Mouse (Mus musculus): ENCODE results near the gene 4930578G10Rik.
"Not testable (repeated sequence)": the region's sequence is repeated elsewhere in the genome, so short reads cannot be mapped to it uniquely, and the experiment has no call there.

4930578G10Rik gene

DNA sequence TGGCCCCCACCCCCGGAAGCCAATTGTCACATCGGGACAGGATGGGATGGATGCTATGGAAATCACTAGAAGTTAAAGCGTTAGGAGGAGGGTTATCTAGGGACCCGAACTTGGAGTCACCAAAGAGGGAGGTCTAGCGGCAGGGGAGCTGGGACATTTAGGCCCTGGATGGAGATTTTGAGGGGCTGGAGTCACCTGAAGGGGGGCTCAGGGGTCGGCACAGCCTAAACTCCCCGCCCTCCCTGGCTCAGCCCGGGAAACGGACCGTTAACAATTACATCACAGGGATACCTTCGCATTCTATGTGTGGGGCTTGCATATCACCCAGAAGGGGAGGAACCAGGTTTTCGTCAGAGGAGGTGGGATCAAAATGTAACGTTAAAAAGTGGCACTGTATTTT is at the start of gene 4930578G10Rik:
TSS of gene 4930578G10Rik (plus strand) at position 301 of the 400 bp plus-strand sequence.
- not testable (repeated sequence) for DNase-seq (ENCODE audit: low spot score in 2 of 2)

DNA sequence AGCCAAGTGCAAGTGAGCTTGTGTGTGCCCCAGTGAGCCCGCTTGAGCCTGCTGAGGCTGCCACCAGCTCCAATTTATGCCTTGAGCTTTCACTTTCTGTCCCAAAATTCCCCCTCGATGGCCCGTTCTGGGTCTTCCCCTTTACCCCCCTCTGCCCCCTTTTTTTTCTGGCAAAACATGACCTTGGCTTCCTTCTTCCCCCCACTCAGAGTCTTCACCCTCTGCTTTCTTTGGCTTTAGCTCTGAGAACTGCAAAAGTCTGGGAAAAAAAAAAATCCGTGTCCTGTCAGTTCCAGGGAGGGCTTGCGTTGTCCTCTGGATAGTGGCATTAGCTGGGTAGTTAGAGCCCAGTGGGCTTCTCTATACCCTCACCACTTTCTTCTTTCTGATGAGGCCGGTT is 21.1 kb downstream of the 4930578G10Rik start, which contains the start of gene Ccl19:
TSS of gene Ccl19 (minus strand) at position 101 of the 400 bp plus-strand sequence.
- DNase-seq (ENCODE audit: low spot score in 2 of 2): not testable (repeated sequence)

DNA sequence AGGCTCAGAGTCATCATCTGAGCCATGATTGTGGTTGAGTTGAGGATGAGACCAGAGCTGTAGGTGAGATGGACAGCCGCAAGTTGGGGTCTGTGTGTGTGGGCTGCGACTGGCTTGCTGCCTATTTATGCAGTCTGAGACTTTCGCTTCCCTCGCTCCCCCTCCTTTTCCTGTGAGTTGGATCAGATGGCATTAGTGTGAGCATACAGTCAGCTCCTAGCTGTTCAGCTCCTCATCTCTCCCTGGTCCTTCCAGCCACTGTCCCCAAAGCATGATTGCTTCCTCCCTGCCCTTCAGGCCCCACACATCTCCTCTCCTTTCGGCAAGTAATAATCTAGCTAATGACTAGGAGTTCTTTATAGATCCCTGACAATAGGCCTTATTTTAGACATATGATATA is 38.5 kb downstream of the 4930578G10Rik start, which contains the start of gene Ccl21a:
TSS of gene Ccl21a (minus strand) at position 101 of the 400 bp plus-strand sequence.
- not testable (repeated sequence) for DNase-seq (ENCODE audit: low spot score in 2 of 2)

GRCm38 (mm10) chr4:42853788-42854187 is 118.4 kb downstream of the 4930578G10Rik start, which contains the start of gene Fam205a1:
Gene Fam205a1 (minus strand): TSS chr4:42853888.
- DNase-seq (ENCODE audit: low spot score in 2 of 2): not testable (repeated sequence)

DNA sequence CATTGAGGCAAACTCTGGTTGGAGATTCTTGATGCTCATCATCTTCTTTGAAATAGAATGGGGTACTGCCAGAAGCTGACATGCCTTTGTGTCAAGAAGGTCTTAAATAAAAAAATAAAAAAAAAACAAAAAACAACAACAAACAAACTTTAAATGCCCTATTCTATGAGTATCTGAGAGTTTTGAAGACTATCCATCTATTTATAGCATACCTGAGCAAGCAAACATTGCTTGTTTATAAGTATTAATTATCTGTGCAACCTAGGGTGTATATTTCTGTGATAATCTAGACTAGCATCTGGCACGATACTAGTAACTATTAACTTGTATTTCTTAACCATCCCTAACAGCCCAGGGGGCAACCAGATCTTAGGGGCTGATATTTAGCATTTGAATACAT is 121.3 kb downstream of the 4930578G10Rik start, which contains the start of gene Gm12394:
TSS of gene Gm12394 (minus strand) at position 101 of the 400 bp plus-strand sequence.
- DNase-seq (ENCODE audit: low spot score in 2 of 2): not testable (repeated sequence)

GRCm38 (mm10) chr4:42860483-42860882 is 125.1 kb downstream of the 4930578G10Rik start:
- DNase-seq (ENCODE audit: low spot score in 2 of 2): peak; percentile 74 to 79

DNA sequence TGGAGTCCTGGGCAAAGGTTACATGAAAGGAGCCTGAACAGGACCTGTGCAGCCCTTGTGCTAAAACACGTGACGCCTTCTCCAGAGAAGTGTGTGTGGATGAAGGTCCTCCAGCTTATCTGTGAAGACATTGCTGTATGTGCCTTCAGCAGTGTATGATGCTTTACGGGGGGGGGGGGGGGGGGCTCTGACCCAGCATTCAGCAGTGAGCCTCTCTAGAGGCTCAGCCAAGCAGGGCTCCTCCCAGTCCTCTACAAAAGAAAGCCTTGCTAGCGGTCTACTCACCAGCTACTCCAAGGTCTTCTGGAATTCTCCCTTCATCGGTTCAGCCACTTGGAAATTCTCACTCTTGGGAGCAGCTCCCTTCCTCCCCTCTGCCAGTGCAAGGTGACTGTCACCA is 128.1 kb downstream of the 4930578G10Rik start:
- not testable (repeated sequence) for DNase-seq (ENCODE audit: low spot score in 2 of 2)

GRCm38 (mm10) chr4:42867390-42867789 is 132.0 kb downstream of the 4930578G10Rik start:
- DNase-seq (ENCODE audit: low spot score in 2 of 2): peak in 1 of 2 experiments; percentile 60

DNA sequence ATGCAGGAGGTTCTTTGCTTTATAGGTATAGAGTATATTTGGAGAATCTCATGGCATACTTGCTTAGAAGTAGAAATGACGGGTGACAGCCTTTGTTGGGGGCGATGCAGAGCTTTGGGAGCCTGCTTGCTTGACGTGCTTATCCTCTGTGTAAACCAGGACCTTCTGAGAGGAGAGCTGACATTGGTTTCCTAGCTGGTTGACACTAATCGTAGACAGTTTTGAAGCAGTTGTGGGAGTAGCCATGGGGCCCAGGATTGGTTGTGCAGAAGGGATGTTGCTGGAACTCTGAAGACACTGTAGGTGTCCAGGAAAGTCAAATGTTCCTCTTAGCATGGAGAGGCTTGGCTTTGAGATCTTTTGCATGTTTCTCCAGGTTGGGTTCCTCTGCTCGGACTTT is 132.8 kb downstream of the 4930578G10Rik start:
- DNase-seq (ENCODE audit: low spot score in 2 of 2): peak in 1 of 2 experiments; percentile 56

DNA sequence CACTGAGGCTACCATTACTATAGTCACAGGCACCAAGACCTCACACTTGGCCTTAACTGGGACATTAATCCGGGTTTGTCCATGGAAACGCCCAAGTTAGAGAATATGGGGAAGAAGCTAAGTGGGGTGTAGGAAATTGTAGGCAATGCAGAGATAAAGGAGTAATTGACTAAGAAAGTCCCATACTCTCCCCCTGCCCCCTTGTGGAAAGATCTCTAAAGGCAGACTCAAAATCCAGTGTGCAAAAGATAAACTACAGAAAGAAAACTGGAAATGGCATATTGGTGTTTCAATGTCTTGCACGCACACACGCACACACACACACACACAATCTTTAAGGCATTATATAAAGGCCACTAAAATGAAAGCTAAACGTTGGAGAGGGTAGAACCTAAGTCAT is 135.4 kb downstream of the 4930578G10Rik start:
- DNase-seq (ENCODE audit: low spot score in 2 of 2): no peak

DNA sequence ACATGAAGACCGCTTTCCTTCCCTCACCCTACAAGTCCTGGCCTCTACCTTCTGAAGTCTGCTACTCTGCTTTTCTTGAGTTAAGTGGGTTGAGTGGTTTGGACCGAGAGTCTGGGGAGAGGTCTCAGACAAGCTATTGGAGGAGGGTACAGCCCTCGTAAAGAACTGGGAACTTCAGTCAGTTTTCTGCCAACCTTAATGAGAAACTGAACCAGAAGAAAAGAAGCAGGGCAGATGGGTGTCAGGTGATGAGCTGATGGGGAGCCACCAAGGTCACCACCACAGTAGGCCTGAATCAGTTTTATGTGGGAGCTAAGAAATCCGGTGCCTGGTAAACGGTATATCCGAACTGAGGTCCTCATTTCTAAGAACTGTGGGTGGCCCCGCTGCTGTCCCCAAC is 136.8 kb downstream of the 4930578G10Rik start:
- no peak for DNase-seq (ENCODE audit: low spot score in 2 of 2)

- DNase-seq (ENCODE audit: low spot score in 2 of 2): no peak
These were observed 137.5 kb downstream of the 4930578G10Rik start for GRCm38 (mm10) chr4:42872746-42873435.

DNA sequence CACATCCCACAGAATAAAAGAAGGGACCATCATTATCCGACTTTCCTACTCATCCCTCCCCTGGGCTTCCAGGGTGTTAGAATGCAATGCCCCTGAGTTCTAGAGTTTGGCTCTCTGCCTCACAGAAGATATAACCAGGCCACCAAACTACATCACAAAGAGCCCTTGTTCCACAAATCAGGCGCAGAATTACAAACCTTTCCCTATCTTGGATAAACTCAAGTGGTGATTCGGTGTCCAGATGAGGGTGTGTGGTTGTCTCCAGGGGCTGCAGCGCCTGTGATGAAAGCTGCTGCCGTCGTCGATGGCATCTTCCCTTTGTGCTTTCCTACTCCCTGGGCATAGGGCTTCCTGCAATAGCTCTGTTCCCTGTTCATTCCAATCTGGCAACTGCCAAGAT is 138.8 kb downstream of the 4930578G10Rik start, which contains the start of gene Fam205c:
TSS of gene Fam205c (minus strand) at position 101 of the 400 bp plus-strand sequence.
- DNase-seq (ENCODE audit: low spot score in 2 of 2): no peak

DNA sequence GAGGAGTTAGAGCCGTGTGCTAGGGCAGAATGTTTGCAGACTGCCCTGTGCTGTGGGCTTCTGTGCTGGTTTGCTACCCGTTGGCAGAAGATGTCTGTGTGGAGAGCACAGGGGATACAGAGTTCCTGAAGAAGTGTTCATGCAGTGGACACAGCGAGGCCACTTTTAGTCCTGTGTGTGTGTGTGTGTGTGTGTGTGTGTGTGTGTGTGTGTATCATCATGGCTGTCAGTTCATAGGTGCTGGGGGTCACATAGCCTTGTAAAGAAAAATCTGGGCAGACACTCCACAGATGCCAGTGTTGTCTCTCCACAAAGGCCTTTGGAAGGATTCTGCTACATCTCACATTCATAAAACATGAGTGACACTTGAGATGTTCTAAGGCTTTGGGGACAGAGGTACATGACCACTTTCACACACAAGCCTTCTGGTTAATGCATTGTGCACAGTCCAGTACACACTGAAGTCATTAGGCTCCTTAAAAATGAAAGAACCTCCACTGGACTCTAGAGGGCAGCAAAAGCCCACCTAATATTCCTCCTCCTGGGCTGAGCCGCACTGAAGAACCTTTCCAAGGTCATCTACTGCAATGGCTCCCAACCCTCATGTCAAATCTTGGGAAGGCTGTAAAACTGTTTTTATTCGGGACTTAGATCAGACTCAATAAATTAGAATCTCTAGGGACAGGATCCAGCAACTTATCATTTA is 141.4 kb downstream of the 4930578G10Rik start:
- DNase-seq (ENCODE audit: low spot score in 2 of 2): peak; percentile 49 to 68

GRCm38 (mm10) chr4:42877657-42878056 is 142.3 kb downstream of the 4930578G10Rik start:
- DNase-seq (ENCODE audit: low spot score in 2 of 2): peak in 1 of 2 experiments; percentile 56

DNA sequence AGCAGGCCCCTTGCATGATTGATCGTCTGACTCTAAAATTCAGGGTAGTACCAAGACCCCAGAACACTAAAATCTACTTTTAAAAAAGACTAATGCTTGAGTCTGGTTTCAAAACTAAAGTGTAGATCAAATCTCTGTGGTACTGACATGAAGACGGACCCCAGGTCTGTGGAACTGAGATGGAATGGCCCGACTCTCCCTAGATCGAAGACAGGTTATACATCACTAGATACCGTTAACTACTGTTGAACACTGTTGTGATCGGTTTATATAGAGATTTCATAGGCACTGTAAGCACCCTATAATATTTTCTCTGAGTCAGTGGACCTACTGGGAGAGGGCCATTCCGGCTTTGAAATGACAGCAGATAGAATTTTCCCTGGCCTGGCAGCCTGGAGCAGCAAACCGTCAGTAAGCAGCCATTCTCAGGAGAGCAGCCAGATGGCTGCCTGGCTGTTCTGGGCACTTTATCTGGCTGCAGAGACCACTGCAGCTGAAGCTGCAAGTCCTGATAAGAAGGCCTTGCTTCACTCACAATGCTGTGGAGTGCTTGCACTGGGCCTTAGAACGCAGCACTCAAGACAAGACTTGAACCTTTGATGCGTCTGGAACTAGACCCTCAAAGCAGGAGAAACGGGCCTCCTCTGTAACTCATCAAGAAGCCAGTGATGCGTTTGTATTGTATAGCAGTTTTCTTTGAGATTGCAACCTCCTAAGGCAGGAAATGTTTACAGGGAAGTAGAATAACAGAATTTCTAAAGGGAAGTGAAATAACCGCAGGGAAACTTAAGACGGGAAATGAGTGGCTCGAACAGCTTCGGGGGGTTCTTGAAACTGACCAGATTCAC is 144.7 kb downstream of the 4930578G10Rik start:
- peak; percentile 70 to 76 for DNase-seq (ENCODE audit: low spot score in 2 of 2)

- DNase-seq (ENCODE audit: low spot score in 2 of 2): peak in 1 of 2 experiments; percentile 62
These were observed 145.3 kb downstream of the 4930578G10Rik start for GRCm38 (mm10) chr4:42880677-42880948.

GRCm38 (mm10) chr4:42886926-42887325 is 151.6 kb downstream of the 4930578G10Rik start:
- no peak for DNase-seq (ENCODE audit: low spot score in 2 of 2)

DNA sequence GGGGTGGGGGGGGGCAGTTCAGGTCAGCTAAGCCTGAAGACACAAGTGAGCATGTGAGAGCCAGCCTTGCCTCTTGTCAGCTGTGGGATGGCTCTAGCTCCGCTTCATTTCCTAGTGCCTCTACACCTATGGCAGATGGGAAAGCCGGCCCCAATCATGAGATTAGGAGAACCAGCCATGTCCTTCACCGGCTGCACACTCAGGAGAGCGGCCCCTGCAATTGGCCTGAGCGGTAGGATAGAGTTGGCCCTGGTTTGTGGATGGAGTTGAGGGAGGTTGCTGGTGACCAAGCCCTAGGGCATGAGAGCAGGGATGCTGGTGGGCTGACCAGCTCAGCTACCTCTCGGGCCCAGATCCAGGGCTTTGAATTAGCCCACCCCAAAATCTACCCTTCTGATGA is 153.5 kb downstream of the 4930578G10Rik start:
- DNase-seq (ENCODE audit: low spot score in 2 of 2): no peak

DNA sequence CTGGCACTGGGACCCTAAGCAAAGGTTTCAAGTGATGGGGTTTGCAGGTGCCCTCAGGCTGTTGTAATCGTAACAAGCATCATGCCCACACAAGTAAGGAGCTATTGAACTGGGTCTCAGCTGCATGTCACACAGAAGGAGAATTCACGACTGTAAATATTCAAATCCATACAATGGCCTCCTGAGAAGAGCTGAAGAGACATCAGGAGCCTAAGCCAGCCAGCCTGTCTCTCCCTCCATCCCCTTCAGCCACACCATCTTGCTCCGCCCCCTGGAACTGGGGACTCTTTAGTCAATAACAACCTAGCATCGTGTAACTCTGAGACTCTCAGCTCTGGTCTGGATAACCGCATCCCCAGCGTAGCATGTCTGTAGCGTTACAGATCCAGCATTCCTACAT is 155.8 kb downstream of the 4930578G10Rik start:
- no peak for DNase-seq (ENCODE audit: low spot score in 2 of 2)

DNA sequence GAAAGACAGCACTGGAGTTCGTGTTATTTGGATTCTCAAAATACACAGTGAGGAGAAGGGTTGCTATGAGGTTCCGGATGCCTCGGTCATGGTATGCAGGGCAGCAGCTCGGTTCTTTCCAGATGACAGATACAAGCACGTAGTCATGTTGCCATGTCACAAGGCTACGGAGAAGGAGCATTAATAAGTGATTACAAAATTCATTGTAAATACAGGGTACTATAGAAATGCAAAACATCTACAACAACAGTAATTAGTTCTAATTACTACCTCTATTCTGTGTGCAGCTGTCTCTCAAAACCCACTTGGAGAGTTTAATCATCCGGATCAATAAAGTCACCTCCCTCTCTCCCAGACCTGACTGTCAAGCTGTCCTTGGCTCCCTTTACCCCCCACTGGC is 159.8 kb downstream of the 4930578G10Rik start:
- no peak for DNase-seq (ENCODE audit: low spot score in 2 of 2)
